Mouse (Mus musculus) liver, embryonic 11.5 days (tissue): ENCODE measurements around the gene Ism1. TPM values are rescaled to one million over a fixed set of nuclear protein-coding genes. Genes with fewer than 3 reads are reported as not detected.
A peak's percentile ranks its signal among the peaks of the same experiment; 100 is the strongest.

Experiments
- ATAC-seq: fragments of 200-750 bp; cut with Nextera tagmentation; replicated peaks from 2 replicates; pipeline ENCODE4 v1.8.0; 2017; ENCODE audit warnings: moderate number of reproducible peaks, mild to moderate bottlenecking, moderate TSS enrichment, moderate library complexity; ENCODE audit not compliant: low FRiP score
- DNase-seq: peaks from one replicate; pipeline ENCODE4 v3.0.0-alpha.2; 2017; ENCODE audit warnings: low spot score
- H3K27ac ChIP-seq: fragments of 300-500 bp; sonication (generic); 2 replicates; pipeline ENCODE4 v1.5.1; 2014; ENCODE audit warnings: mild to moderate bottlenecking, low read depth, low read length, control low read depth
- H3K27me3 ChIP-seq: fragments of 300-500 bp; sonication (generic); replicated peaks from 2 replicates; pipeline ENCODE4 v1.6.1; 2014; ENCODE audit warnings: low read length, mixed read lengths; ENCODE audit not compliant: control insufficient read depth, insufficient read depth
- H3K36me3 ChIP-seq: fragments of 300-500 bp; sonication (generic); 2 replicates; pipeline ENCODE4 v1.6.1; 2014; ENCODE audit warnings: mild to moderate bottlenecking, low read length, moderate library complexity, mixed read lengths; ENCODE audit not compliant: control insufficient read depth, insufficient read depth
- H3K4me1 ChIP-seq: fragments of 300-500 bp; sonication (generic); replicated peaks from 2 replicates; pipeline ENCODE4 v1.6.1; 2014; ENCODE audit warnings: low read length, mixed read lengths; ENCODE audit not compliant: control insufficient read depth, insufficient read depth
- H3K4me2 ChIP-seq: fragments of 300-500 bp; sonication (generic); 2 replicates; pipeline ENCODE4 v1.6.1; 2014; ENCODE audit warnings: mild to moderate bottlenecking, control low read depth, moderate library complexity
- H3K4me3 ChIP-seq: fragments of 300-500 bp; sonication (generic); 2 replicates; pipeline ENCODE4 v1.5.1; 2014; ENCODE audit warnings: low read depth, low read length, control low read depth
- H3K9ac ChIP-seq: fragments of 300-500 bp; sonication (generic); 2 replicates; pipeline ENCODE4 v1.6.1; 2014; ENCODE audit warnings: low read depth, low read length, control low read depth
- H3K9me3 ChIP-seq: fragments of 300-500 bp; sonication (generic); 2 replicates; pipeline ENCODE4 v1.6.1; 2016; ENCODE audit warnings: low read length, inconsistent platforms, mixed read lengths; ENCODE audit not compliant: control insufficient read depth
- WGBS: fragments of 180-500 bp; shearing (Covaris S2); extraction: QIAGEN DNeasy Blood & Tissue Kit; methylation state at CpG from one replicate; pipeline ENCODE4 v1.1.7; 2014; 5-methylcytosine and 5-hydroxymethylcytosine counted together
- polyA plus RNA-seq: library from polyadenylated mRNA; unstranded; fragments of >200 nt; fragmentation: Nextera tagmentation; extraction: Ambion mirVana; gene quantifications from 2 replicates; pipeline ENCODE4 v1.2.1, GENCODE M21; 2014

The Ism1 gene
- polyA plus RNA-seq, 1 experiment from 2014 or later = 0.97 TPM

- no peaks in the 10 kb centered on the region for H3K4me1 ChIP-seq
These were observed 46.3 kb downstream of the Ism1 start for GRCm38 (mm10) chr2:139724202-139724838.

GRCm38 (mm10) chr2:139725328-139725727 lies 47.4 kb downstream of the Ism1 start:
- H3K9me3 ChIP-seq = no peaks in the 10 kb centered on the region
- H3K9ac ChIP-seq = no peak overlapping the region
- no peak for DNase-seq
- H3K27me3 ChIP-seq = no peaks in the 10 kb centered on the region
- no peaks in the 10 kb centered on the region for H3K36me3 ChIP-seq
- no peaks in the 10 kb centered on the region for H3K4me1 ChIP-seq
- no peak for ATAC-seq
- no peak overlapping the region for H3K27ac ChIP-seq
- 70% methylated on average over 3 of the region's 3 CpGs for WGBS
- H3K4me3 ChIP-seq = no peak overlapping the region
- H3K4me2 ChIP-seq = no peak overlapping the region

More at GRCm38 (mm10) chr2:139724202-139724838, 46.3 kb downstream of the Ism1 start:
- Histone ChIP-seq H3K27me3 (no peaks in the 10 kb centered on the region), H3K9ac (no peak overlapping the region), H3K4me3 (no peak overlapping the region), H3K9me3 (no peaks in the 10 kb centered on the region), H3K4me2 (no peak overlapping the region), H3K27ac (no peak overlapping the region), H3K36me3 (no peaks in the 10 kb centered on the region)
- WGBS = 72% methylated on average over 4 of the region's 4 CpGs
- ATAC-seq (no peak), DNase-seq (no peak)

- Histone ChIP-seq H3K4me3 (no peak overlapping the region), H3K9me3 (no peaks in the 10 kb centered on the region), H3K27ac (no peak overlapping the region), H3K27me3 (no peaks in the 10 kb centered on the region), H3K36me3 (no peaks in the 10 kb centered on the region), H3K4me2 (no peak overlapping the region), H3K4me1 (no peaks in the 10 kb centered on the region), H3K9ac (no peak overlapping the region)
- no peak for DNase-seq
- ATAC-seq = no peak
- 72% methylated on average over 2 of the region's 2 CpGs for WGBS
These were observed 50.1 kb downstream of the Ism1 start for GRCm38 (mm10) chr2:139728060-139728459.

- no peaks in the 10 kb centered on the region for H3K4me1 ChIP-seq
- H3K4me3 ChIP-seq = no peak overlapping the region
- no peaks in the 10 kb centered on the region for H3K9me3 ChIP-seq
- H3K9ac ChIP-seq = no peak overlapping the region
- ATAC-seq = no peak
- DNase-seq = no peak
- H3K4me2 ChIP-seq = no peak overlapping the region
- no peaks in the 10 kb centered on the region for H3K27me3 ChIP-seq
- no peak overlapping the region for H3K27ac ChIP-seq
- no peaks in the 10 kb centered on the region for H3K36me3 ChIP-seq
- 72% methylated on average over 5 of the region's 5 CpGs for WGBS
These were observed 51.4 kb downstream of the Ism1 start for GRCm38 (mm10) chr2:139729377-139729776.

- no peaks in the 10 kb centered on the region for H3K4me1 ChIP-seq
- H3K4me2 ChIP-seq = no peak overlapping the region
- H3K27ac ChIP-seq = no peak overlapping the region
- no peaks in the 10 kb centered on the region for H3K36me3 ChIP-seq
- 78% methylated on average over 1 of the region's 1 CpGs for WGBS
- DNase-seq = no peak
- H3K9me3 ChIP-seq = no peaks in the 10 kb centered on the region
- H3K9ac ChIP-seq = no peak overlapping the region
- no peak for ATAC-seq
- H3K27me3 ChIP-seq = no peaks in the 10 kb centered on the region
- no peak overlapping the region for H3K4me3 ChIP-seq
These were observed 64.4 kb downstream of the Ism1 start for GRCm38 (mm10) chr2:139742381-139742780.

- no peak for DNase-seq
- no peak overlapping the region for H3K4me2 ChIP-seq
- H3K9me3 ChIP-seq = no peaks in the 10 kb centered on the region
- 0 out of 2 replicates have a peak, but pooled peaks have one; percentile 15 for ATAC-seq
- 82% methylated on average over 8 of the region's 8 CpGs for whole genome bisulfite sequencing
- H3K4me1 ChIP-seq = no peaks in the 10 kb centered on the region
- no peaks in the 10 kb centered on the region for H3K27me3 ChIP-seq
- no peak overlapping the region for H3K9ac ChIP-seq
- H3K36me3 ChIP-seq = no peaks in the 10 kb centered on the region
- no peak overlapping the region for H3K27ac ChIP-seq
- no peak overlapping the region for H3K4me3 ChIP-seq
These were observed 79.0 kb downstream of the Ism1 start for GRCm38 (mm10) chr2:139757021-139757420.

- no peak overlapping the region for H3K9ac ChIP-seq
- no peaks in the 10 kb centered on the region for H3K9me3 ChIP-seq
- H3K4me1 ChIP-seq = no peaks in the 10 kb centered on the region
- no peaks in the 10 kb centered on the region for H3K27me3 ChIP-seq
- 89% methylated on average over 1 of the region's 1 CpGs for WGBS
- H3K4me2 ChIP-seq = no peak overlapping the region
- ATAC-seq (no peak), DNase-seq (no peak)
- H3K4me3 ChIP-seq = no peak overlapping the region
- H3K36me3 ChIP-seq = no peaks in the 10 kb centered on the region
- no peak overlapping the region for H3K27ac ChIP-seq
These were observed 79.5 kb downstream of the Ism1 start for GRCm38 (mm10) chr2:139757456-139757855.

- H3K27me3 ChIP-seq = no peaks in the 10 kb centered on the region
- WGBS = 72% methylated on average over 5 of the region's 5 CpGs
- no peak overlapping the region for H3K4me2 ChIP-seq
- H3K4me3 ChIP-seq = no peak overlapping the region
- no peaks in the 10 kb centered on the region for H3K4me1 ChIP-seq
- no peaks in the 10 kb centered on the region for H3K9me3 ChIP-seq
- no peak overlapping the region for H3K27ac ChIP-seq
- H3K36me3 ChIP-seq = no peaks in the 10 kb centered on the region
- ATAC-seq (no peak), DNase-seq (no peak)
- H3K9ac ChIP-seq = no peak overlapping the region
These were observed 86.4 kb downstream of the Ism1 start for GRCm38 (mm10) chr2:139764355-139764754.

GRCm38 (mm10) chr2:139774949-139775570 lies 97.1 kb downstream of the Ism1 start:
- ATAC-seq = no peak
- no peak overlapping the region for H3K27ac ChIP-seq

More at GRCm38 (mm10) chr2:139774949-139775570, 97.1 kb downstream of the Ism1 start:
- no peaks in the 10 kb centered on the region for H3K4me1 ChIP-seq
- H3K9me3 ChIP-seq = no peaks in the 10 kb centered on the region
- no peak overlapping the region for H3K4me3 ChIP-seq
- WGBS = 79% methylated on average over 8 of the region's 8 CpGs
- no peaks in the 10 kb centered on the region for H3K36me3 ChIP-seq
- DNase-seq = no peak
- H3K9ac ChIP-seq = no peak overlapping the region
- no peak overlapping the region for H3K4me2 ChIP-seq
- H3K27me3 ChIP-seq = no peaks in the 10 kb centered on the region
